Mouse (Mus musculus) cerebral cortex, adult 2 months (tissue): ENCODE results near the gene Rbm44.

Experiments used
- WGBS: fragments of 180-500 bp; shearing (Covaris S2); methylation state at CpG from one replicate; pipeline ENCODE4 v1.1.7; 2018; 5-methylcytosine and 5-hydroxymethylcytosine counted together

Gene Rbm44

GRCm38 (mm10) chr1:91144813-91145212, at the start of gene Rbm44:
Gene Rbm44, plus strand, starts transcription at chr1:91145089.
- WGBS = 78% methylated on average over 20 of the region's 20 CpGs

- 77% methylated on average over 3 of the region's 3 CpGs for WGBS
Observed at GRCm38 (mm10) chr1:91095258-91095657, 49.6 kb upstream of the Rbm44 start.

DNA sequence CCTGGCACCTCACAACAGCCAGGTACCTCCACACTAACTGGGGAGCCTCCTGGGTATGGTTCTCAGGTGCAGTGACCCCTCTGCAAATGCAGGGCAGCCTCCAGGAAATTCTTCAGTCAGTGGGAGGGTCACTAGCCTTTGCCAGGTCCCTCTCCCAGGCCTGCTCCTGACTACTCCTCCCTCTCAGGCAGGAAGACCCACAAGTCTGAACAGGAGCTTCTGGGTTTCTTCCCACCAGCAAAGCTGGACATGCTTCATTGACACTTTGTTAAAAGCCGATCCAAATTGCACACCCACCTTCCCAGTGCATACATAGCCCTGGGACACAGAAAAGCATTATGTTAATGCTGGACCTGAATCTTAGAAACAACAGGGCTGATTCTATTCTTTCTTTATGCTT, 49.0 kb upstream of the Rbm44 start:
- 47% methylated on average over 1 of the region's 1 CpGs for WGBS

DNA sequence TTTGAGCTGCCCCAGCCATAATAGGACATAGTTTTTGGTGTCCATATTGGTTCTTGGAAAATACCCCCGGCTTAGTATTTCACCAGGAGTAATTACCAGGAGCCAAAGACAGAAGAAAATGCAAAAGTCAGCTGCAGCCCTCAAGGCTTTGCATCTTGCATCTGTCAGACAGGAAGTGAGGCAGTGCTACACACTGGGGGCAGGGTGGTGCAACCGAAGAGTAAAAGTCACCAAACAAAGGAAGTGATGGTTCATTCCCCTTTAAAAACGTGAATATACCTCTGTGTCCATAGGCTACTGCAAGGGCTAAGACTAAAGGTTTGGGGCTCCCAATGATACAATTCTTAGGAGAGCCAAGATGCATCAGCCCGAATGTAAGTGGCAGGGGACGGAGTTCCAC, 48.4 kb upstream of the Rbm44 start:
- WGBS = 81% methylated on average over 5 of the region's 5 CpGs

GRCm38 (mm10) chr1:91097283-91097834, 47.5 kb upstream of the Rbm44 start:
- 89% methylated on average over 11 of the region's 11 CpGs for WGBS

GRCm38 (mm10) chr1:91098887-91099286, 46.0 kb upstream of the Rbm44 start:
- 26% methylated on average over 6 of the region's 6 CpGs for WGBS

GRCm38 (mm10) chr1:91101709-91102440, 43.0 kb upstream of the Rbm44 start:
- WGBS = 66% methylated on average over 11 of the region's 11 CpGs

GRCm38 (mm10) chr1:91103366-91103983, 41.4 kb upstream of the Rbm44 start:
- 85% methylated on average over 15 of the region's 15 CpGs for WGBS

GRCm38 (mm10) chr1:91107548-91107947, 37.3 kb upstream of the Rbm44 start:
- WGBS = 70% methylated on average over 5 of the region's 5 CpGs

DNA sequence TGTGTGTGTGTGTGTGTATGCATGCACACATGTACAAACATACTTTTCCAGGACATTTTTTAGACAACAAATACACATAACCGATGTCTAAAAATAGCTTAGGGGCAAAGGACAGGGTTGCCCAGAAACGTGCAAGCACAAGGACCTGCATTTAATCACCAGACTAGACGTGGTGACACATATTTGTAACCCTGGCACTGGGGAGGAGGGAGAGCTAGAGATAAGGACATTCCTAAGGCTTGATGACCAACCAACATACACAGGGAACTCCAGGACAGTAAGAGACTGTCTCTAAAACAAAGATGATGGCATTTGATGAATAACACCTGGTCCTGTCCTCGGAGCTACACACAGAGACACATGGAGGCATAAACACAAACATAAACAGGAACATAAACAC, 35.6 kb upstream of the Rbm44 start:
- 72% methylated on average over 4 of the region's 4 CpGs for WGBS

- 91% methylated on average over 14 of the region's 14 CpGs for whole genome bisulfite sequencing
Observed at GRCm38 (mm10) chr1:91112171-91112570, 32.7 kb upstream of the Rbm44 start.

DNA sequence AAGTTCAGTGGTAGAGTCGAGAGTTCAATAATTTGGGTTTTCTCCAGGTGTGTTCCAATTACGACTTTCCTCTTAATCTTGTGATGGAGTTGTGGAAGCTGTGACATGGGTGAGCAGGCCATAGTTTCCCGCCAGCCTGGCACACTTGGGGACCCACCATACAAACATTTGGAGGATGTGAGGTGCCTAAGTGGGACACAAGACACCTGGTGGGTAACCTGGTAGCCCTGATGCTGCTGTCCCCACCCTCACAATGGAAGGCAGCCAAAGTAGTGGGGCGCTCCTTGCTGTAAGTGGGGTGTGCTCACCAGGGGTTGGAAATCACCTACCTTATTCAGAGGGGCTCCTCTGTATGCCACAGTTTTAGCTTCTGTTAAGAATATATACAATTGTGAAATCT, 32.3 kb upstream of the Rbm44 start:
- WGBS = 97% methylated on average over 4 of the region's 4 CpGs

GRCm38 (mm10) chr1:91122121-91122520, 22.8 kb upstream of the Rbm44 start:
- WGBS = 89% methylated on average over 11 of the region's 11 CpGs

DNA sequence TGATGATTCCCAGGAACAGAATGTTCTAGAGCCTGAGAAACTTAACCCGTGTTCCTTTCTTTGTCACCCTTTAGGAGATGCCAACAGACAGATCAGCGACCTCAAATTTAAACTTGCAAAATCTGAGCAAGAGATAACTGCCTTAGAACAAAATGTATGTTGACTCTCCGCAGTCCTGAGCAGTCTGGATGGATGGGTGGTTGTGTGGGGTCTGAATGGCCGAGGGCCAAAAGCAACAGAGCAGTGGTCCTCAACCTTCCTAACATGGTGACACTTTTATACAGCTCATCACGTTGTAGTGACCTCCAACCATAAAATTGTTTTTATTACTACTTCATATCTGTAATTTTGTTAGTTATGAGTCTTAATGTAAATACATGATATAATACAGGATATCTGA, 21.9 kb upstream of the Rbm44 start:
- WGBS = 95% methylated on average over 5 of the region's 5 CpGs

- WGBS = 95% methylated on average over 3 of the region's 3 CpGs
Observed at GRCm38 (mm10) chr1:91123466-91123865, 21.4 kb upstream of the Rbm44 start.

- 84% methylated on average over 4 of the region's 4 CpGs for WGBS
Observed at GRCm38 (mm10) chr1:91128849-91129248, 16.0 kb upstream of the Rbm44 start.

GRCm38 (mm10) chr1:91137036-91137435, 7.9 kb upstream of the Rbm44 start:
- 92% methylated on average over 2 of the region's 2 CpGs for WGBS

DNA sequence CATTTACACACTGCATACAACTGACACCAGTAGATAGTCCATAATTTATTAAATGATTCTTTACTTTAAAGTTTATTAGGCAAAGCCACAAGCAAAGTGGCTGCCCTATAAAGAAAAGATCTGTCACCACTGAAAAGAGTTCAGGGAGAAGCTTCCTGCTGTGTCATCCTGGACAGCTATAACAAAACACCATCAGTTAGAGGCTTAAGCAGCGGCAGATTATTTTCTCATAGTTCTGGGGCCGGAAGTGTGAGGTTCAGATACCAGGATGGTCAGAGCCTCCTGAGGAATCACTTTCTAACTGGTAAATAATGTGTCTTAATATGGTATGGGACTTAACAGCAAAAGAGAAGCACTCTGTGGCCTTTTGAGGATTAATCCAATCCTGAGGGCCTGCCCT, 6.6 kb downstream of the Rbm44 start:
- 79% methylated on average over 2 of the region's 2 CpGs for WGBS

GRCm38 (mm10) chr1:91166798-91167197, 21.9 kb downstream of the Rbm44 start:
- 62% methylated on average over 6 of the region's 6 CpGs for WGBS

- WGBS = 89% methylated on average over 4 of the region's 4 CpGs
Observed at GRCm38 (mm10) chr1:91169157-91169556, 24.3 kb downstream of the Rbm44 start.

- 98% methylated on average over 5 of the region's 5 CpGs for WGBS
Observed at GRCm38 (mm10) chr1:91174796-91175195, 29.9 kb downstream of the Rbm44 start.

DNA sequence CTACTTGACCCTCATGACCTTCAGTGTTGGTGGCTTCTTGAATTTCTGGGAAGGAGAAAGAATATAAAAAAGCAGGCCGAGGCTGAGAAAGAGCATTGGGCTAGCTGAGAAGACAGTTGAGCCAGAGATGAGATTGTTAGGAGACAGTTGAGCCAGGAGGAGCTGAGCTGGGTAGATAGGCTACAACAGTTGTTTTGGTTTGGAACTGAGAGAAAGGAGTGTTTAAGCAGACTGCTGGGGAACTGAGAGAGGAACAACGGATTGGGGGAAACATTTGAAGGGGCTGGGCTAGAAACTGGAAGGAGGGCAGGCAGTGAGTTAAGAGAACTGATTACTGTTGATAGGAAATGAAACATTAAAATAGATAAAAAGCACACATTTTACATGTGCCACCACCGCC, 31.1 kb downstream of the Rbm44 start:
- 65% methylated on average over 3 of the region's 3 CpGs for WGBS

GRCm38 (mm10) chr1:91176871-91177270, 32.0 kb downstream of the Rbm44 start:
- 54% methylated on average over 4 of the region's 4 CpGs for WGBS
